Comparison of ENCODE assay signal across 25 mouse cellular contexts in the genomic region with DNA sequence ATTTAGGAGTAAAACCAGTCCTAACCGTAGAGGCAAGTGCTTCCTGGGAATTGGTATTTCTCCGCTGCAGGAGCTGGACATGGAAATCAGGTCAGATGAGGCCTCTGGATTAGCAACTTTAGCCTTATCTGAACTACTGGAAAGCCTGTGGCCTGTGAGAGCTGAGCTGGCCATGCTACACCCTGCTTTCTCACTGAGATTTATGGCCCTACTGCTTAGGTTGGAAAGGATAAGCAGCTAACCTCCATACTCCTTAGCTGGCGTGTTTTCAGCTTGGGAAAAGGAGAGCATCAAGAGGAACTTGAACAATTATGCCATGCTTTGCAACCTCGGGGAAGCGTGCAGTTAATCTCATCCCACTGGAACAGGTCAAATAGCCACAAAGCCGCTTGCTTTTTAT.
DNase-seq lines count a peak whose midpoint lies in the region; ATAC-seq lines count a peak whose summit lies in the region.
"Had no signal": no experiment of that assay in that cellular context is flagged by ENCODE, and none has a peak within 500 bp of the region (broad histone marks: within the 10 kb centered on the region; RNA-seq: fewer than 3 reads in every experiment).

No protein-coding gene starts in this region.

- H3K36me3 ChIP-seq in kidney, embryonic 15.5 days, result no peaks in the 10 kb centered on the region
- H3K36me3 ChIP-seq: embryonic facial prominence, embryonic 15.5 days; forebrain, embryonic 12.5 days; hindbrain, embryonic 10.5 days; hindbrain, embryonic 15.5 days; intestine, embryonic 15.5 days; limb, embryonic 12.5 days; liver, embryonic 15.5 days; midbrain, embryonic 10.5 days; neural tube, embryonic 13.5 days; stomach, embryonic 15.5 days had no signal

- no peaks in the 10 kb centered on the region for H3K27me3 ChIP-seq in kidney, embryonic 15.5 days
- H3K27me3 ChIP-seq: embryonic facial prominence, embryonic 15.5 days; forebrain, embryonic 12.5 days; hindbrain, embryonic 15.5 days; intestine, embryonic 15.5 days; limb, embryonic 12.5 days; liver, embryonic 15.5 days; neural tube, embryonic 13.5 days; stomach, embryonic 15.5 days had no signal

- H3K4me3 ChIP-seq in kidney, embryonic 15.5 days (replicated peaks), result no peak overlapping the region
- H3K4me3 ChIP-seq: embryonic facial prominence, embryonic 15.5 days; forebrain, embryonic 12.5 days; hindbrain, embryonic 10.5 days; hindbrain, embryonic 15.5 days; intestine, embryonic 15.5 days; left cerebral cortex, adult 2 months; limb, embryonic 12.5 days; liver, embryonic 15.5 days; midbrain, embryonic 10.5 days; neural tube, embryonic 13.5 days; stomach, embryonic 15.5 days had no signal

- 34% methylated on average over 6 of the region's 6 CpGs for WGBS in kidney, embryonic 15.5 days

- H3K27ac ChIP-seq in kidney, embryonic 15.5 days, result no peak overlapping the region
- H3K27ac ChIP-seq: embryonic facial prominence, embryonic 15.5 days; forebrain, embryonic 12.5 days; hindbrain, embryonic 10.5 days; hindbrain, embryonic 15.5 days; intestine, embryonic 15.5 days; left cerebral cortex, adult 2 months; limb, embryonic 12.5 days; liver, embryonic 15.5 days; midbrain, embryonic 10.5 days; neural tube, embryonic 13.5 days; stomach, embryonic 15.5 days had no signal

- H3K4me2 ChIP-seq in kidney, embryonic 15.5 days, result no peak overlapping the region
- H3K4me2 ChIP-seq: embryonic facial prominence, embryonic 15.5 days; forebrain, embryonic 12.5 days; hindbrain, embryonic 15.5 days; intestine, embryonic 15.5 days; limb, embryonic 12.5 days; liver, embryonic 15.5 days; lung, embryonic 14.5 days; neural tube, embryonic 13.5 days; stomach, embryonic 15.5 days had no signal

- no peak overlapping the region for H3K9ac ChIP-seq in kidney, embryonic 15.5 days
- H3K9ac ChIP-seq: embryonic facial prominence, embryonic 15.5 days; forebrain, embryonic 12.5 days; forebrain, postnatal 0 days; hindbrain, embryonic 15.5 days; intestine, embryonic 15.5 days; limb, embryonic 12.5 days; liver, embryonic 15.5 days; lung, embryonic 14.5 days; neural tube, embryonic 13.5 days; stomach, embryonic 15.5 days had no signal

- ATAC-seq in kidney, embryonic 15.5 days (replicated peaks; ENCODE audit: low FRiP score), result no peak
- ATAC-seq: CD4-positive, CD25-positive, alpha-beta regulatory T cell, adult 4 months; forebrain, postnatal 0 days; intestine, embryonic 15.5 days had no signal

- H3K9me3 ChIP-seq in kidney, embryonic 15.5 days (replicated peaks), result no peaks in the 10 kb centered on the region
- H3K9me3 ChIP-seq: embryonic facial prominence, embryonic 15.5 days; forebrain, embryonic 12.5 days; hindbrain, embryonic 10.5 days; hindbrain, embryonic 15.5 days; intestine, embryonic 15.5 days; limb, embryonic 12.5 days; liver, embryonic 15.5 days; midbrain, embryonic 10.5 days; neural tube, embryonic 13.5 days; stomach, embryonic 15.5 days had no signal

- DNase-seq in kidney, adult 11 months, result peak; percentile 12
- peak; percentile 11 for DNase-seq in ovary, postnatal 14 days (ENCODE audit: low spot score)
- DNase-seq in ovary, adult 18-20 months (ENCODE audit: low spot score), result no peak
- peak; percentile 5 for DNase-seq in kidney, postnatal 14 days
- DNase-seq in skeletal muscle tissue, adult 2 months (ENCODE audit: low read depth, low spot score), result peak; percentile 17
- no peak for DNase-seq in spleen, adult 18-20 months
- DNase-seq: cerebellum, adult 2 months; cerebellum, postnatal 14 days; forebrain, postnatal 0 days; heart, postnatal 14 days; lung, embryonic 14.5 days; lung, postnatal 14 days had no signal

- no peaks in the 10 kb centered on the region for H3K4me1 ChIP-seq in kidney, embryonic 15.5 days
- H3K4me1 ChIP-seq: embryonic facial prominence, embryonic 15.5 days; forebrain, embryonic 12.5 days; hindbrain, embryonic 10.5 days; hindbrain, embryonic 15.5 days; intestine, embryonic 15.5 days; limb, embryonic 12.5 days; liver, embryonic 15.5 days; midbrain, embryonic 10.5 days; neural tube, embryonic 13.5 days; stomach, embryonic 15.5 days had no signal

Comparison
In these comparisons a context has a peak if more than half of its experiments do, and no peak if none do; other contexts are left out.
1. DNase-seq: peak in kidney, adult 11 months (single experiment), ovary, postnatal 14 days (single experiment), kidney, postnatal 14 days (single experiment) and skeletal muscle tissue, adult 2 months (single experiment); none in ovary, adult 18-20 months (single experiment) and spleen, adult 18-20 months (0 of 2).